Mouse (Mus musculus): ENCODE measurements around the gene P2rx6. TPM values are rescaled to one million over a fixed set of nuclear protein-coding genes. Genes with fewer than 3 reads are reported as not detected.

The P2rx6 gene
- polyA plus RNA-seq, 1 experiment from 2014 or later = 1.3 TPM

DNA sequence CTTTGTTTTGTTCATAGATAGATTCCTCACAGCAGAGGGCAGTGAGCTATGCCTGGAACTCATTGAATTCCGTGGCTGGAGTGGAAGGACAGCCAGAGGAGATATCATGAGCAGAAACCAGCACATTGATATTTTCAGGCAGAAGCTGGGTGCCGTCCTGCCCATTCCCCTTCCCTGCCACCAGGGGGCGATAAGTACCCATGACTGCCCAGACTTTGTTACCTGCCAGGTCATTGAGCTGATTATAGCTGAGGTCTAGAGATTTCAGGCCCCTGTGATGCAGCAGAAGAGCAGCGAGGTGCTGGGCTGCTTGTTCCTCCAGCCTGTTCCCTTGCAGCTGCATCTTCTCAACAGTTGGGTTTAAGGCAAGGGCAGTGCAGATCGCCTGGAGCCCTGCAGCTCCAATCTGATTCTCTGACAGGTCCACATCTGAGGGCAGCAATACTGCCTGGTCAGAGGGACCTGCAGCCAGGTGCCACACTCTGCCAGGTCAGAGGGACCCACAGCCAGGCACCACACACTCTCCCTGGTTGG lies 3.7 kb upstream of the P2rx6 start:
- no peak for ATAC-seq (ENCODE audit: low read depth)
- no peaks in the 10 kb centered on the region for H3K9me3 ChIP-seq (ENCODE audit: control insufficient read depth, low read length)
- H3K36me3 ChIP-seq (ENCODE audit: control insufficient read depth, insufficient read depth, low read length) = no peaks in the 10 kb centered on the region
- peaks cover 43% of the 10 kb centered on the region for H3K4me1 ChIP-seq (replicated peaks; ENCODE audit: control insufficient read depth, insufficient read depth, low read length)
- H3K27me3 ChIP-seq (ENCODE audit: control insufficient read depth, insufficient read depth, low read depth, low read length) = no peaks in the 10 kb centered on the region
- no peak overlapping the region for H3K4me3 ChIP-seq (ENCODE audit: low read length)
- H3K4me2 ChIP-seq (ENCODE audit: low read depth, low read length) = peak overlapping the region; percentile 41; the same call in 1 of the 2 replicates
- WGBS = 2% methylated on average over 5 of the region's 5 CpGs
- H3K27ac ChIP-seq (ENCODE audit: low read length) = peak overlapping the region; percentile 52
- no peak overlapping the region; the same call in 1 of the 2 replicates for H3K9ac ChIP-seq (ENCODE audit: low read length)

- Histone ChIP-seq H3K9ac (ENCODE audit: low read length) (peak overlapping the region; percentile 40), H3K4me3 (ENCODE audit: low read length) (0 out of 2 replicates have a peak overlapping the region, but pooled peaks have one; percentile 0), H3K36me3 (ENCODE audit: control insufficient read depth, insufficient read depth, low read length) (no peaks in the 10 kb centered on the region), H3K27ac (ENCODE audit: low read length) (peak overlapping the region; percentile 52), H3K27me3 (ENCODE audit: control insufficient read depth, insufficient read depth, low read depth, low read length) (no peaks in the 10 kb centered on the region), H3K9me3 (ENCODE audit: control insufficient read depth, low read length) (no peaks in the 10 kb centered on the region), H3K4me1 (replicated peaks; ENCODE audit: control insufficient read depth, insufficient read depth, low read length) (peaks cover 41% of the 10 kb centered on the region), H3K4me2 (ENCODE audit: low read depth, low read length) (peak overlapping the region; percentile 41)
- 2% methylated on average over 5 of the region's 5 CpGs for WGBS
- peak; percentile 32; the same call in 1 of the 2 replicates for ATAC-seq (ENCODE audit: low read depth)
Measured at GRCm38 (mm10) chr16:17558811-17559210, 2.9 kb upstream of the P2rx6 start.

DNA sequence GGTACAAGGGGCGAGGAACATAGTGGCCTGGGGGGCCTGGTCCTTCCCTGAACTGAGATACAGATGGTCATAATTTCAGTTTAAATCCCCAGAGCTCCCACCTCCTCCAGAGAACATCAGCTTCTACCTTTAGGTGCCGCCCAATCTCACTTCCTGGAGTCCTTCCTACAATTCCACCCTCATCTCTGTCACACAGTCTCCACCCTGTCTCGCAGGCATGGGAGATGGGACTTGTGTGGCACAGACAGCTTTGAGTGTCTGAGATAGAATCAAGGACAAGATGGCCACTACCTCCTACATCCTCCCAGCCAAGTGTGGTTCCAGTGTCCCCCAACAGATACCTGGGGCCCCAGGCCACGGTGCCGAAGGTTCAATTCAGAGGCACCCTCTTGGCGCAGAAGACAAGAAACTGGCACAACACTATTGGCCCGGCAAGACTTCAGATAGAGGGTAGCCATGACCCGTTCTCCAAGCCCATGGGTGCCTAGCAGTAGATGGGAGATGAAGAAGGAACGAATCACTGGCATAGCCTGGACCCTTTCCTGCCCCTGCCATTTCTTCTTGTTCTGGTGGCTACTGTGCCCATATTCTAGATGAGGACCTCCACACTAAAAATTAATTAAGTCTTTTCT lies 2.2 kb upstream of the P2rx6 start:
- 63% methylated on average over 9 of the region's 9 CpGs for WGBS
- ATAC-seq (ENCODE audit: low read depth) = no peak
- no peaks in the 10 kb centered on the region for H3K9me3 ChIP-seq (ENCODE audit: control insufficient read depth, low read length)
- no peaks in the 10 kb centered on the region for H3K27me3 ChIP-seq (ENCODE audit: control insufficient read depth, insufficient read depth, low read depth, low read length)
- H3K36me3 ChIP-seq (ENCODE audit: control insufficient read depth, insufficient read depth, low read length) = no peaks in the 10 kb centered on the region
- peaks cover 35% of the 10 kb centered on the region for H3K4me1 ChIP-seq (replicated peaks; ENCODE audit: control insufficient read depth, insufficient read depth, low read length)
- H3K4me2 ChIP-seq (ENCODE audit: low read depth, low read length) = peak overlapping the region; percentile 41
- H3K27ac ChIP-seq (ENCODE audit: low read length) = peak overlapping the region; percentile 52
- H3K4me3 ChIP-seq (ENCODE audit: low read length) = no peak overlapping the region
- H3K9ac ChIP-seq (ENCODE audit: low read length) = peak overlapping the region; percentile 40; the same call in 1 of the 2 replicates

- no peaks in the 10 kb centered on the region for H3K27me3 ChIP-seq (ENCODE audit: control insufficient read depth, insufficient read depth, low read depth, low read length)
- H3K9me3 ChIP-seq (ENCODE audit: control insufficient read depth, low read length) = no peaks in the 10 kb centered on the region
- peak within 1 kb of the TSS; percentile 74 for H3K27ac ChIP-seq (ENCODE audit: low read length)
- H3K4me1 ChIP-seq (replicated peaks; ENCODE audit: control insufficient read depth, insufficient read depth, low read length) = peaks cover 31% of the 10 kb centered on the region
- peak within 1 kb of the TSS; percentile 61 for H3K4me2 ChIP-seq (ENCODE audit: low read depth, low read length)
- WGBS = under 1% methylated on average over 22 of the region's 22 CpGs
- peak within 1 kb of the TSS; percentile 23 for H3K9ac ChIP-seq (ENCODE audit: low read length)
- ATAC-seq (ENCODE audit: low read depth) = peak; percentile 90
- H3K4me3 ChIP-seq (ENCODE audit: low read length) = peak within 1 kb of the TSS; percentile 37
- H3K36me3 ChIP-seq (ENCODE audit: control insufficient read depth, insufficient read depth, low read length) = no peaks in the 10 kb centered on the region
Measured at GRCm38 (mm10) chr16:17561128-17561750, 446 bp upstream of the P2rx6 start, which contains the start of gene Lrrc74b. TSS of gene Lrrc74b (minus strand) at chr16:17561247.

GRCm38 (mm10) chr16:17563580-17563979 lies 1.9 kb downstream of the P2rx6 start:
- Histone ChIP-seq H3K27me3 (ENCODE audit: control insufficient read depth, insufficient read depth, low read depth, low read length) (no peaks in the 10 kb centered on the region), H3K4me2 (ENCODE audit: low read depth, low read length) (no peak overlapping the region), H3K9ac (ENCODE audit: low read length) (no peak overlapping the region), H3K4me1 (replicated peaks; ENCODE audit: control insufficient read depth, insufficient read depth, low read length) (peaks cover 25% of the 10 kb centered on the region), H3K4me3 (ENCODE audit: low read length) (no peak overlapping the region), H3K9me3 (ENCODE audit: control insufficient read depth, low read length) (no peaks in the 10 kb centered on the region), H3K27ac (ENCODE audit: low read length) (no peak overlapping the region), H3K36me3 (ENCODE audit: control insufficient read depth, insufficient read depth, low read length) (no peaks in the 10 kb centered on the region)
- 10% methylated on average over 1 of the region's 1 CpGs for WGBS
- no peak for ATAC-seq (ENCODE audit: low read depth)

- 23% methylated on average over 2 of the region's 2 CpGs for WGBS
- Histone ChIP-seq H3K9ac (ENCODE audit: low read length) (no peak overlapping the region), H3K9me3 (ENCODE audit: control insufficient read depth, low read length) (no peaks in the 10 kb centered on the region), H3K27me3 (ENCODE audit: control insufficient read depth, insufficient read depth, low read depth, low read length) (no peaks in the 10 kb centered on the region), H3K4me2 (ENCODE audit: low read depth, low read length) (no peak overlapping the region), H3K36me3 (ENCODE audit: control insufficient read depth, insufficient read depth, low read length) (no peaks in the 10 kb centered on the region), H3K4me3 (ENCODE audit: low read length) (no peak overlapping the region), H3K27ac (ENCODE audit: low read length) (no peak overlapping the region), H3K4me1 (replicated peaks; ENCODE audit: control insufficient read depth, insufficient read depth, low read length) (peaks cover 19% of the 10 kb centered on the region)
- ATAC-seq (ENCODE audit: low read depth) = no peak
Measured at GRCm38 (mm10) chr16:17564221-17564620, 2.5 kb downstream of the P2rx6 start.

DNA sequence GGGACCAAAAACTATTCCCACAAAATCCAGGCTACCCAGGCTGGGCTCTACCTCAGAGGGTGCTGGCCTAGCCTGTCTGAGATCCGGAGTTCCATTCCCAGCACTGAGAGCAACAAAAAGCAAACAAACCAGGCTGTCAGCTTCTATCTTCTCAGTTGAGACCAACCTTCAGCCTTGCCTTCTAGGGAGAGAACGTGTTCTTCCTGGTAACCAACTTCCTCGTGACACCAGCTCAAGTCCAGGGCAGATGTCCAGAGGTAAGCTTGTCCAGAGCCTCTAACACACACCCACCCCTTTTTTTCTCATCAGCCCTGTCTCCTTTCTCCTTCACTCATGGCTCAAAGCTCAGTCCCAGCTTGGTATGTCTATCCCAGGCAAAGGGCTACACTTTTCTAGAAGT lies 3.1 kb downstream of the P2rx6 start:
- Histone ChIP-seq H3K9ac (ENCODE audit: low read length) (no peak overlapping the region), H3K27me3 (ENCODE audit: control insufficient read depth, insufficient read depth, low read depth, low read length) (no peaks in the 10 kb centered on the region), H3K36me3 (ENCODE audit: control insufficient read depth, insufficient read depth, low read length) (no peaks in the 10 kb centered on the region), H3K4me2 (ENCODE audit: low read depth, low read length) (no peak overlapping the region), H3K9me3 (ENCODE audit: control insufficient read depth, low read length) (no peaks in the 10 kb centered on the region), H3K27ac (ENCODE audit: low read length) (no peak overlapping the region), H3K4me1 (replicated peaks; ENCODE audit: control insufficient read depth, insufficient read depth, low read length) (peaks cover 19% of the 10 kb centered on the region), H3K4me3 (ENCODE audit: low read length) (no peak overlapping the region)
- no peak for ATAC-seq (ENCODE audit: low read depth)
- WGBS = 34% methylated on average over 3 of the region's 3 CpGs

- Histone ChIP-seq H3K4me2 (ENCODE audit: low read depth, low read length) (no peak overlapping the region), H3K27me3 (ENCODE audit: control insufficient read depth, insufficient read depth, low read depth, low read length) (no peaks in the 10 kb centered on the region), H3K4me1 (replicated peaks; ENCODE audit: control insufficient read depth, insufficient read depth, low read length) (peaks cover 11% of the 10 kb centered on the region), H3K9me3 (ENCODE audit: control insufficient read depth, low read length) (no peaks in the 10 kb centered on the region), H3K36me3 (ENCODE audit: control insufficient read depth, insufficient read depth, low read length) (no peaks in the 10 kb centered on the region), H3K27ac (ENCODE audit: low read length) (no peak overlapping the region), H3K9ac (ENCODE audit: low read length) (no peak overlapping the region), H3K4me3 (ENCODE audit: low read length) (no peak overlapping the region)
- WGBS = 15% methylated on average over 4 of the region's 4 CpGs
- ATAC-seq (ENCODE audit: low read depth) = no peak
Measured at GRCm38 (mm10) chr16:17566186-17566585, 4.5 kb downstream of the P2rx6 start.
